Mouse (Mus musculus): Measurements from ENCODE around the gene Inha. TPM values are rescaled to one million over a fixed set of nuclear protein-coding genes. Genes with fewer than 3 reads are reported as not detected.
A peak's percentile ranks its signal among the peaks of the same experiment; 100 is the strongest.

The Inha gene
- polyA plus RNA-seq, 1 experiment from 2014 or later, result 3.8 TPM

GRCm38 (mm10) chr1:75524679-75525078 lies 17.8 kb downstream of the Inha start:
- no peak overlapping the region for H3K4me2 ChIP-seq (replicated peaks; ENCODE audit: low read depth, low read length)
- WGBS, result 86% methylated on average over 7 of the region's 7 CpGs
- H3K4me3 ChIP-seq (ENCODE audit: low read depth, low read length), result no peak overlapping the region
- H3K27ac ChIP-seq (ENCODE audit: low read length), result no peak overlapping the region
- H3K9me3 ChIP-seq (ENCODE audit: low read length), result no peaks in the 10 kb centered on the region
- H3K4me1 ChIP-seq (ENCODE audit: insufficient read depth, low read depth, low read length), result peaks cover 5% of the 10 kb centered on the region; the same call in 1 of the 2 replicates
- no peak for ATAC-seq
- no peak overlapping the region for H3K9ac ChIP-seq (replicated peaks; ENCODE audit: low read depth)
- TF ChIP-seq CTCF (IDR thresholded peaks at IDR 0.05), result no peak
- TF ChIP-seq EP300 (IDR thresholded peaks at IDR 0.05), result no peak
- peaks cover 16% of the 10 kb centered on the region for H3K36me3 ChIP-seq (ENCODE audit: insufficient read depth, low read length)
- H3K27me3 ChIP-seq (replicated peaks; ENCODE audit: insufficient read depth, low read length), result no peaks in the 10 kb centered on the region
- no peak for DNase-seq (ENCODE audit: low spot score)

- DNase-seq (ENCODE audit: low spot score) (no peak), ATAC-seq (no peak)
- TF ChIP-seq EP300 (IDR thresholded peaks at IDR 0.05) (no peak), CTCF (IDR thresholded peaks at IDR 0.05) (peak; percentile 63)
- Histone ChIP-seq H3K4me3 (ENCODE audit: low read depth, low read length) (no peak overlapping the region), H3K36me3 (ENCODE audit: insufficient read depth, low read length) (peaks cover 29% of the 10 kb centered on the region), H3K27ac (ENCODE audit: low read length) (no peak overlapping the region), H3K9ac (replicated peaks; ENCODE audit: low read depth) (no peak overlapping the region), H3K27me3 (replicated peaks; ENCODE audit: insufficient read depth, low read length) (no peaks in the 10 kb centered on the region), H3K4me1 (ENCODE audit: insufficient read depth, low read depth, low read length) (no peaks in the 10 kb centered on the region), H3K4me2 (replicated peaks; ENCODE audit: low read depth, low read length) (no peak overlapping the region), H3K9me3 (ENCODE audit: low read length) (no peaks in the 10 kb centered on the region)
- 59% methylated on average over 4 of the region's 4 CpGs for WGBS
Measured at GRCm38 (mm10) chr1:75530546-75530945, 23.7 kb downstream of the Inha start.

GRCm38 (mm10) chr1:75532280-75533172 lies 25.6 kb downstream of the Inha start:
- no peak for ATAC-seq

GRCm38 (mm10) chr1:75533325-75534252 lies 26.7 kb downstream of the Inha start:
- no peak for DNase-seq (ENCODE audit: low spot score)
- H3K4me2 ChIP-seq (replicated peaks; ENCODE audit: low read depth, low read length), result no peak overlapping the region
- H3K9me3 ChIP-seq (ENCODE audit: low read length), result no peaks in the 10 kb centered on the region
- H3K4me3 ChIP-seq (ENCODE audit: low read depth, low read length), result no peak overlapping the region
- no peaks in the 10 kb centered on the region for H3K4me1 ChIP-seq (ENCODE audit: insufficient read depth, low read depth, low read length)
- H3K36me3 ChIP-seq (ENCODE audit: insufficient read depth, low read length), result peaks cover 19% of the 10 kb centered on the region; the same call in 1 of the 2 replicates
- H3K9ac ChIP-seq (replicated peaks; ENCODE audit: low read depth), result no peak overlapping the region
- no peaks in the 10 kb centered on the region for H3K27me3 ChIP-seq (replicated peaks; ENCODE audit: insufficient read depth, low read length)
- TF ChIP-seq EP300 (IDR thresholded peaks at IDR 0.05), result no peak
- TF ChIP-seq CTCF (IDR thresholded peaks at IDR 0.05), result no peak
- ATAC-seq, result no peak
- no peak overlapping the region for H3K27ac ChIP-seq (ENCODE audit: low read length)
- WGBS, result 85% methylated on average over 19 of the region's 19 CpGs

More at GRCm38 (mm10) chr1:75532280-75533172, 25.6 kb downstream of the Inha start:
- H3K36me3 ChIP-seq (ENCODE audit: insufficient read depth, low read length), result peaks cover 20% of the 10 kb centered on the region
- WGBS, result 86% methylated on average over 19 of the region's 19 CpGs
- no peak overlapping the region for H3K4me2 ChIP-seq (replicated peaks; ENCODE audit: low read depth, low read length)
- no peak overlapping the region for H3K9ac ChIP-seq (replicated peaks; ENCODE audit: low read depth)
- H3K4me3 ChIP-seq (ENCODE audit: low read depth, low read length), result no peak overlapping the region
- no peaks in the 10 kb centered on the region for H3K27me3 ChIP-seq (replicated peaks; ENCODE audit: insufficient read depth, low read length)
- no peaks in the 10 kb centered on the region for H3K9me3 ChIP-seq (ENCODE audit: low read length)
- H3K4me1 ChIP-seq (ENCODE audit: insufficient read depth, low read depth, low read length), result no peaks in the 10 kb centered on the region
- no peak for TF ChIP-seq CTCF (IDR thresholded peaks at IDR 0.05)
- TF ChIP-seq EP300 (IDR thresholded peaks at IDR 0.05), result no peak
- H3K27ac ChIP-seq (ENCODE audit: low read length), result no peak overlapping the region
- DNase-seq (ENCODE audit: low spot score), result no peak

GRCm38 (mm10) chr1:75537587-75537986 lies 30.7 kb downstream of the Inha start:
- Histone ChIP-seq H3K9ac (replicated peaks; ENCODE audit: low read depth) (no peak overlapping the region), H3K27me3 (replicated peaks; ENCODE audit: insufficient read depth, low read length) (no peaks in the 10 kb centered on the region), H3K4me1 (ENCODE audit: insufficient read depth, low read depth, low read length) (no peaks in the 10 kb centered on the region), H3K9me3 (ENCODE audit: low read length) (no peaks in the 10 kb centered on the region), H3K27ac (ENCODE audit: low read length) (no peak overlapping the region), H3K4me3 (ENCODE audit: low read depth, low read length) (no peak overlapping the region), H3K36me3 (ENCODE audit: insufficient read depth, low read length) (peaks cover 16% of the 10 kb centered on the region; the same call in 1 of the 2 replicates), H3K4me2 (replicated peaks; ENCODE audit: low read depth, low read length) (no peak overlapping the region)
- ATAC-seq, result no peak
- 60% methylated on average over 2 of the region's 2 CpGs for WGBS
- TF ChIP-seq EP300 (IDR thresholded peaks at IDR 0.05), result no peak
- no peak for TF ChIP-seq CTCF (IDR thresholded peaks at IDR 0.05)
- DNase-seq (ENCODE audit: low spot score), result no peak
